Mouse (Mus musculus) bone marrow macrophage, adult 2 months (primary cell): ENCODE results near the gene Vstm5.

ENCODE experiments used
- CTCF ChIP-seq: IDR thresholded peaks from 2 replicates; pipeline ENCODE4 v1.5.1; 2012; ENCODE audit warnings: low read depth, mild to moderate bottlenecking, low read length, moderate library complexity
- POLR2A ChIP-seq: IDR thresholded peaks from 2 replicates; pipeline ENCODE4 v1.6.1; 2012; ENCODE audit warnings: mild to moderate bottlenecking, low read depth, low read length, borderline replicate concordance

- TF ChIP-seq CTCF: no peak
- TF ChIP-seq POLR2A: no peak
Observed at GRCm38 (mm10) chr9:15232445-15232844, 6.4 kb upstream of the Vstm5 start.
